Mouse (Mus musculus) embryonic facial prominence, embryonic 10.5 days (tissue): Measurements from ENCODE around the gene Ikzf2. TPM values are rescaled to one million over a fixed set of nuclear protein-coding genes. Genes with fewer than 3 reads are reported as not detected.
A peak's percentile ranks its signal among the peaks of the same experiment; 100 is the strongest.

Experiments
- DNase-seq: peaks from one replicate; pipeline ENCODE4 v3.0.0-alpha.2; 2017; ENCODE audit warnings: low spot score
- H3K27ac ChIP-seq: fragments of 300-500 bp; sonication (generic); replicated peaks from 2 replicates; pipeline ENCODE4 v1.5.1; 2016; ENCODE audit warnings: mild to moderate bottlenecking
- H3K27me3 ChIP-seq: fragments of 300-500 bp; sonication (generic); replicated peaks from 2 replicates; pipeline ENCODE4 v1.6.1; 2016; ENCODE audit warnings: low read depth, mild to moderate bottlenecking; ENCODE audit not compliant: poor library complexity, severe bottlenecking
- H3K36me3 ChIP-seq: fragments of 300-500 bp; sonication (generic); replicated peaks from 2 replicates; pipeline ENCODE4 v1.6.1; 2016; ENCODE audit warnings: mild to moderate bottlenecking, moderate library complexity
- H3K4me1 ChIP-seq: fragments of 300-500 bp; sonication (generic); 2 replicates; pipeline ENCODE4 v1.6.1; 2016
- H3K4me3 ChIP-seq: fragments of 300-500 bp; sonication (generic); 2 replicates; pipeline ENCODE4 v1.5.1; 2016; ENCODE audit warnings: mild to moderate bottlenecking, moderate library complexity
- H3K9me3 ChIP-seq: fragments of 300-500 bp; sonication (generic); 2 replicates; pipeline ENCODE4 v1.6.1; 2016; ENCODE audit warnings: mild to moderate bottlenecking
- WGBS: fragments of 180-500 bp; shearing (Covaris S2); methylation state at CpG from one replicate; pipeline ENCODE4 v1.1.7; 2016; 5-methylcytosine and 5-hydroxymethylcytosine counted together
- polyA plus RNA-seq: library from polyadenylated mRNA; unstranded; fragments of >200 nt; fragmentation: Nextera tagmentation; extraction: Ambion mirVana; gene quantifications from 2 replicates; pipeline ENCODE4 v1.2.1, GENCODE M21; 2016

The Ikzf2 gene
- polyA plus RNA-seq, 1 experiment from 2014 or later = 7.5 TPM

- Histone ChIP-seq H3K36me3 (no peaks in the 10 kb centered on the region), H3K27ac (no peak overlapping the region), H3K4me1 (peaks cover 23% of the 10 kb centered on the region), H3K9me3 (no peaks in the 10 kb centered on the region), H3K27me3 (no peaks in the 10 kb centered on the region), H3K4me3 (no peak overlapping the region)
- WGBS = 91% methylated on average over 4 of the region's 4 CpGs
- no peak for DNase-seq
These were observed 195.0 kb downstream of the Ikzf2 start for GRCm38 (mm10) chr1:69492013-69492412.

DNA sequence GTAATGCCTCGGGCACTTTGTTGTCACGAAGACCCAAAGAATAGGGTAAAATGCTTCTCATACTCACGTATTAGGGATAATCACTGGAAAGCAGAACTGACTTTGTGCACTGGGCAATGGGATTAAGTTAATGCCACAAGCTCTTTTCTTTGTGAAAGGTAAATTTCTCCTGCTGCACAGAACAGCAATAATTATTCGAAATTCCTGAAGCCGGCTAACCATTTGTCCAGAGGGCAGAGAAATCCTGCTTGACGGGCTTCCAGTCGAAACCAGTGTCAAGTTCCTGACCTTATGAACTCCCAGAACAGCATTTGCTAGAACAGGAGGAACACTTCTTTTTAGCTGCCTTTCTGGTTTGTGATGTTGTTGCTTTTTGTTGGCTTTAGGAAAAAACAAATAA, 198.0 kb downstream of the Ikzf2 start:
- WGBS = 34% methylated on average over 7 of the region's 7 CpGs
- H3K27me3 ChIP-seq = no peaks in the 10 kb centered on the region

GRCm38 (mm10) chr1:69488625-69489024, 198.4 kb downstream of the Ikzf2 start:
- no peaks in the 10 kb centered on the region for H3K36me3 ChIP-seq
- H3K4me1 ChIP-seq = peaks cover 23% of the 10 kb centered on the region
- H3K9me3 ChIP-seq = no peaks in the 10 kb centered on the region
- H3K4me3 ChIP-seq = no peak overlapping the region
- peak overlapping the region; percentile 73 for H3K27ac ChIP-seq
- DNase-seq = no peak
- no peaks in the 10 kb centered on the region for H3K27me3 ChIP-seq
- 51% methylated on average over 6 of the region's 6 CpGs for WGBS

More for the DNA sequence above, 198.0 kb downstream of the Ikzf2 start:
- peak overlapping the region; percentile 73 for H3K27ac ChIP-seq
- peak; percentile 56 for DNase-seq
- H3K36me3 ChIP-seq = no peaks in the 10 kb centered on the region
- H3K4me3 ChIP-seq = no peak overlapping the region
- peaks cover 23% of the 10 kb centered on the region for H3K4me1 ChIP-seq
- no peaks in the 10 kb centered on the region for H3K9me3 ChIP-seq

Other genes starting within 250 kb of the Ikzf2 start
- 2.0 and 2.2 TPM in 2 replicates for gene Spag16, start 139.7 kb upstream of the Ikzf2 start, polyA plus RNA-seq